8 mouse cellular contexts compared by ENCODE assay signal in genomic region chr11:22001321-22002061, GRCm38 (mm10). TPM values are rescaled to one million over a fixed set of nuclear protein-coding genes. Genes with fewer than 3 reads are reported as not detected.
DNase-seq lines count a peak whose midpoint lies in the region; ATAC-seq and TF ChIP-seq lines count a peak whose summit lies in the region.

No protein-coding gene starts in this region.

- H3K9ac ChIP-seq in heart, embryonic 13.5 days, result peak overlapping the region; percentile 76
- H3K9ac ChIP-seq in lung, postnatal 0 days (replicated peaks; ENCODE audit: low read depth), result no peak overlapping the region

- DNase-seq in spleen, postnatal 10 days (ENCODE audit: low spot score in 2 of 2), result peak; percentile 12 to 22
- DNase-seq in spleen, postnatal 36 days (ENCODE audit: low spot score in 2 of 2), result no peak
- DNase-seq in embryo, embryonic 11 days, result peak; percentile 90
- peak; percentile 68 for DNase-seq in kidney, postnatal 10 days
- peak; percentile 70 for DNase-seq in lung, postnatal 0 days (ENCODE audit: low spot score)
- peak; percentile 48 for DNase-seq in right cerebral cortex, postnatal 14 days
- no peak for DNase-seq in thymus, adult 2 months

- H3K4me3 ChIP-seq in heart, embryonic 13.5 days, result peak overlapping the region; percentile 72
- peak overlapping the region; percentile 46 for H3K4me3 ChIP-seq in lung, postnatal 0 days (ENCODE audit: low read depth, low read length)
- no peak overlapping the region for H3K4me3 ChIP-seq in thymus, adult 2 months (ENCODE audit: control insufficient read depth, insufficient read depth, low read length)

- peaks cover 91% of the 10 kb centered on the region for H3K27me3 ChIP-seq in heart, embryonic 13.5 days (replicated peaks)
- peaks cover 79% of the 10 kb centered on the region for H3K27me3 ChIP-seq in lung, postnatal 0 days (replicated peaks; ENCODE audit: insufficient read depth, low read length)
- H3K27me3 ChIP-seq in thymus, adult 2 months (ENCODE audit: control insufficient read depth, insufficient read depth, low read length), result peaks cover 33% of the 10 kb centered on the region

- ATAC-seq in heart, embryonic 13.5 days (ENCODE audit: extremely low read depth, insufficient number of reproducible peaks, low FRiP score, low TSS enrichment), result peak; percentile 73
- peak; percentile 81 for ATAC-seq in lung, postnatal 0 days

- no peak for TF ChIP-seq POLR2A in thymus, adult 2 months (IDR thresholded peaks at IDR 0.05; ENCODE audit: control insufficient read depth, extremely low read depth, insufficient read depth, low read length, poor library complexity)

- no peak for TF ChIP-seq CTCF in lung, postnatal 0 days (IDR thresholded peaks at IDR 0.05)
- no peak for TF ChIP-seq CTCF in thymus, adult 2 months (IDR thresholded peaks at IDR 0.05; ENCODE audit: borderline replicate concordance, control insufficient read depth, extremely low read depth, insufficient read depth, low read length, poor library complexity)

- no peak for TF ChIP-seq EP300 in lung, postnatal 0 days (IDR thresholded peaks at IDR 0.05)

- peaks cover 51% of the 10 kb centered on the region for H3K4me1 ChIP-seq in heart, embryonic 13.5 days
- peaks cover 18% of the 10 kb centered on the region for H3K4me1 ChIP-seq in lung, postnatal 0 days (ENCODE audit: insufficient read depth, low read depth, low read length)
- H3K4me1 ChIP-seq in thymus, adult 2 months (replicated peaks; ENCODE audit: control insufficient read depth, insufficient read depth, low read length), result no peaks in the 10 kb centered on the region

- H3K27ac ChIP-seq in heart, embryonic 13.5 days (replicated peaks), result no peak overlapping the region
- H3K27ac ChIP-seq in lung, postnatal 0 days (ENCODE audit: low read length), result no peak overlapping the region
- no peak overlapping the region for H3K27ac ChIP-seq in thymus, adult 2 months (ENCODE audit: control insufficient read depth, insufficient read depth, low read length)

- H3K36me3 ChIP-seq in heart, embryonic 13.5 days, result no peaks in the 10 kb centered on the region; the same call in 1 of the 2 replicates
- 0 out of 2 replicates have a peak, but pooled peaks cover 1% of the 10 kb centered on the region for H3K36me3 ChIP-seq in lung, postnatal 0 days (ENCODE audit: insufficient read depth, low read length)
- no peaks in the 10 kb centered on the region for H3K36me3 ChIP-seq in thymus, adult 2 months (ENCODE audit: control insufficient read depth, insufficient read depth, low read length)

- no peaks in the 10 kb centered on the region for H3K9me3 ChIP-seq in heart, embryonic 13.5 days
- no peaks in the 10 kb centered on the region for H3K9me3 ChIP-seq in lung, postnatal 0 days (ENCODE audit: low read length)

- H3K4me2 ChIP-seq in heart, embryonic 13.5 days, result peak overlapping the region; percentile 88
- H3K4me2 ChIP-seq in lung, postnatal 0 days (replicated peaks; ENCODE audit: low read depth, low read length), result peak overlapping the region; percentile 83

- WGBS in heart, embryonic 13.5 days, result under 1% methylated on average over 53 of the region's 59 CpGs
- 1% methylated on average over 32 of the region's 59 CpGs for WGBS in lung, postnatal 0 days
- 3% methylated on average over 56 of the region's 59 CpGs for WGBS in thymus, adult 2 months

RNA-seq across cellular contexts. Expression of gene Otx1, which starts 1.2 kb away (rescaled TPM):
- polyA plus RNA-seq in heart, embryonic 13.5 days (2015; fragmentation: Nextera tagmentation; extraction: Ambion mirVana), result 0.07 and 0.17 TPM in 2 replicates
- 0.20 and 0.21 TPM in 2 replicates for polyA plus RNA-seq in lung, postnatal 0 days (2015; fragmentation: Nextera tagmentation; extraction: Ambion mirVana)
- polyA plus RNA-seq in thymus, adult 2 months (2012; rRNA removed), result 0.03 and 0.09 TPM in 2 replicates

Comparison
In these comparisons a context has a peak if more than half of its experiments do, and no peak if none do; other contexts are left out.
1. DNase-seq: peak in spleen, postnatal 10 days (2 of 2), embryo, embryonic 11 days (single experiment), kidney, postnatal 10 days (single experiment), lung, postnatal 0 days (single experiment) and right cerebral cortex, postnatal 14 days (single experiment); none in spleen, postnatal 36 days (0 of 2) and thymus, adult 2 months (single experiment).